Mouse (Mus musculus) brain, embryonic 14.5 days (tissue): ENCODE data around the gene Acsm4.

Source experiments
- CTCF ChIP-seq: fragments of 200-500 bp; IDR thresholded peaks from 2 replicates; pipeline ENCODE4 v1.5.1; 2012; ENCODE audit warnings: inconsistent platforms, mild to moderate bottlenecking, moderate library complexity, borderline replicate concordance; ENCODE audit not compliant: insufficient read depth, insufficient read length; ENCODE audit errors: extremely low read depth
- POLR2A ChIP-seq: fragments of 200-500 bp; IDR thresholded peaks from 2 replicates; pipeline ENCODE4 v1.6.1; 2012; ENCODE audit warnings: mild to moderate bottlenecking, inconsistent platforms, borderline replicate concordance; ENCODE audit not compliant: poor library complexity, insufficient read depth, insufficient read length, severe bottlenecking; ENCODE audit errors: extremely low read depth

- TF ChIP-seq POLR2A (no peak), CTCF (no peak)
These were observed 70.7 kb downstream of the Acsm4 start, which contains the start of gene Acsm3 for GRCm38 (mm10) chr7:119760527-119760951.
